ENCODE assay signal across 9 mouse cellular contexts in genomic region chr6:97175716-97176115, GRCm38 (mm10). TPM values are rescaled to one million over a fixed set of nuclear protein-coding genes. Genes with fewer than 3 reads are reported as not detected.
DNase-seq lines count a peak whose midpoint lies in the region; ATAC-seq and TF ChIP-seq lines count a peak whose summit lies in the region.
"Had no signal": no experiment of that assay in that cellular context is flagged by ENCODE, and none has a peak within 500 bp of the region (broad histone marks: within the 10 kb centered on the region; RNA-seq: fewer than 3 reads in every experiment).

No protein-coding gene starts in this region.

- no peak for ATAC-seq in cerebellum, adult (ENCODE audit: insufficient number of reproducible peaks, low FRiP score, low TSS enrichment)

- no peak for TF ChIP-seq POLR2A in bone marrow macrophage, adult 2 months (IDR thresholded peaks at IDR 0.05; ENCODE audit: borderline replicate concordance, low read depth, low read length)

- TF ChIP-seq CTCF in bone marrow macrophage, adult 2 months (IDR thresholded peaks at IDR 0.05; ENCODE audit: low read depth, low read length), result no peak

- peak overlapping the region; percentile 30; the same call in 1 of the 2 replicates for H3K4me3 ChIP-seq in bone marrow macrophage, adult 2 months (ENCODE audit: insufficient read depth, low read length)

- intact Hi-C loops in left cerebral cortex, postnatal 4 days (cut with DNase I), result no loop called here

- H3K27ac ChIP-seq in bone marrow macrophage, adult 2 months (ENCODE audit: insufficient read depth, low read depth, low read length), result peak overlapping the region; percentile 49

- H3K4me1 ChIP-seq in bone marrow macrophage, adult 2 months (ENCODE audit: control insufficient read depth, insufficient read depth, low read length), result peaks cover 26% of the 10 kb centered on the region

- DNase-seq in layer of hippocampus, adult 9-11 months, result peak; percentile 20
- DNase-seq in layer of hippocampus, adult 8-10 months (ENCODE audit: low spot score in 2 of 2), result no peak
- peak; percentile 62 for DNase-seq in kidney, postnatal 10 days
- DNase-seq in lung, postnatal 10 days, result peak; percentile 23
- DNase-seq in left cerebral cortex, postnatal 4 days, result no peak
- DNase-seq in thymus, postnatal 25 days, result no peak
- DNase-seq: gastrocnemius, postnatal 36 days had no signal

RNA-seq across cellular contexts. Expression of gene Tmf1, which starts 3.2 kb away (rescaled TPM):
- 10 to 100 TPM; 51.1 to 54.6 (median 52.1) TPM for total RNA-seq in layer of hippocampus, adult 8-10 months (2022)
- polyA plus RNA-seq in bone marrow macrophage, adult 2 months (2012; ENCODE audit: insufficient read depth, insufficient read length, missing spikeins), result 67.5 and 69.8 TPM in 2 replicates
- 10 to 100 TPM; 47.4 to 51.6 TPM for total RNA-seq in left cerebral cortex, postnatal 4 days (2021)

RNA-seq across cellular contexts. Expression of gene Eogt, which starts 26.7 kb away (rescaled TPM):
- total RNA-seq in layer of hippocampus, adult 8-10 months (2022), result 10 to 100 TPM; 21.6 to 24.8 (median 23.2) TPM
- 14.4 and 16.3 TPM in 2 replicates for polyA plus RNA-seq in bone marrow macrophage, adult 2 months (2012; ENCODE audit: insufficient read depth, insufficient read length, missing spikeins)
- 10 to 100 TPM; 32.4 to 38.5 TPM for total RNA-seq in left cerebral cortex, postnatal 4 days (2021)

RNA-seq across cellular contexts. Expression of gene Uba3, which starts 29.7 kb away (rescaled TPM):
- 10 to 100 TPM; 68.2 to 76.3 (median 70.4) TPM for total RNA-seq in layer of hippocampus, adult 8-10 months (2022)
- 36.9 and 38.7 TPM in 2 replicates for polyA plus RNA-seq in bone marrow macrophage, adult 2 months (2012; ENCODE audit: insufficient read depth, insufficient read length, missing spikeins)
- 10 to 100 TPM; 75.9 to 78.9 TPM for total RNA-seq in left cerebral cortex, postnatal 4 days (2021)

RNA-seq across cellular contexts. Expression of gene Arl6ip5, which starts 34.8 kb away (rescaled TPM):
- total RNA-seq in layer of hippocampus, adult 8-10 months (2022), result 100 to 1,000 TPM; 158 to 182 (median 170) TPM
- 169 and 170 TPM in 2 replicates for polyA plus RNA-seq in bone marrow macrophage, adult 2 months (2012; ENCODE audit: insufficient read depth, insufficient read length, missing spikeins)
- 100 to 1,000 TPM; 150 to 152 TPM for total RNA-seq in left cerebral cortex, postnatal 4 days (2021)

Comparison
In these comparisons a context has a peak if more than half of its experiments do, and no peak if none do; other contexts are left out.
1. DNase-seq: peak in layer of hippocampus, adult 9-11 months (single experiment), kidney, postnatal 10 days (single experiment) and lung, postnatal 10 days (single experiment); none in layer of hippocampus, adult 8-10 months (0 of 2), left cerebral cortex, postnatal 4 days (single experiment) and thymus, postnatal 25 days (single experiment).